Mouse (Mus musculus) myocyte (in vitro differentiated cells): ENCODE data around the gene 2210408I21Rik.

ENCODE experiments used
- CEBPB ChIP-seq: IDR thresholded peaks from 2 replicates; pipeline ENCODE4 v1.6.1; 2011; ENCODE audit warnings: mild to moderate bottlenecking, moderate library complexity; ENCODE audit not compliant: poor library complexity, insufficient read depth, severe bottlenecking
- E2F4 ChIP-seq: IDR thresholded peaks from one replicate; pipeline ENCODE4 v1.6.1; 2011; ENCODE audit warnings: mild to moderate bottlenecking, control low read depth, moderate library complexity; ENCODE audit not compliant: insufficient read depth
- MAX ChIP-seq: IDR thresholded peaks from one replicate; pipeline ENCODE4 v1.6.1; 2011; ENCODE audit warnings: low read depth, mild to moderate bottlenecking, control low read depth
- MYOD1 ChIP-seq, 3 experiments: IDR thresholded peaks; one replicate each; pipeline ENCODE4 v1.6.1; 2011; ENCODE audit warnings: control low read depth in 2 of 3, low read depth in 2 of 3, mild to moderate bottlenecking in 2 of 3, moderate library complexity in 1 of 3; ENCODE audit not compliant: insufficient read length in 2 of 3, control insufficient read depth in 1 of 3
- POLR2A ChIP-seq: IDR thresholded peaks from one replicate; pipeline ENCODE4 v1.6.1; 2011; ENCODE audit warnings: low read depth, mild to moderate bottlenecking, control low read depth, moderate library complexity; ENCODE audit not compliant: insufficient read length
- POLR2AphosphoS2 ChIP-seq: IDR thresholded peaks from one replicate; pipeline ENCODE4 v1.6.1; 2011; ENCODE audit warnings: low read depth, control low read depth; ENCODE audit not compliant: insufficient read length
- TCF12 ChIP-seq: IDR thresholded peaks from one replicate; pipeline ENCODE4 v1.6.1; 2011; ENCODE audit warnings: mild to moderate bottlenecking, control low read depth; ENCODE audit not compliant: poor library complexity, insufficient read depth, severe bottlenecking
- TCF3 ChIP-seq: IDR thresholded peaks from one replicate; pipeline ENCODE4 v1.6.1; 2011; ENCODE audit warnings: low read depth, control low read depth; ENCODE audit not compliant: insufficient read length
- USF1 ChIP-seq: IDR thresholded peaks from one replicate; pipeline ENCODE4 v1.6.1; 2011; ENCODE audit warnings: low read depth, mild to moderate bottlenecking, control low read depth, moderate library complexity

DNA sequence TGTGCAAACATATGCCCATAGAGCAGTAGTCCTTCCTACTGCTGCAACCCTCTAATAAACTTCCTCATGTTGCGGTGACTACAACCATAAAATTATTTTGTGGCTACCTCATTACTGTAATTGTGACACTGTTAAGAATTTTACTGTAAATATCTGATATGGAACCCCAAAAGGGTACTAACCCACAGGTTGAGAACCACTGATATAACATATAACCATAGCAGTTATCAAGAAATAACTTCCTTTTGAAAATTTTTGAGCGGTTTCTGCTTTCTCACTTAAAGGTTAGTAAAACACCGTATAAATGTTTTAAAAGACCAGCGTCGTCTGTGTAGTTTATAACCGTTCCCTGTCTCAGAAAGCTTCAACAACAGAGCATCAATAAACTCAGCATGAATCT, 121.2 kb downstream of the 2210408I21Rik start:
- TF ChIP-seq CEBPB = no peak
- no peak for TF ChIP-seq E2F4
- TF ChIP-seq TCF3 = no peak
- no peak for TF ChIP-seq MYOD1 (IDR thresholded peaks at IDR 0.05; ENCODE audit: control insufficient read depth in 1 of 3, insufficient read length in 2 of 3, low read depth in 2 of 3)
- no peak for TF ChIP-seq POLR2A
- no peak for TF ChIP-seq MAX
- no peak for TF ChIP-seq POLR2AphosphoS2
- no peak for TF ChIP-seq TCF12
- no peak for TF ChIP-seq USF1
